Mouse (Mus musculus) C2C12 (cell line): ENCODE data around the gene Med15. TPM values are rescaled to one million over a fixed set of nuclear protein-coding genes. Genes with fewer than 3 reads are reported as not detected.

Source experiments
- H3K27me3 ChIP-seq: one replicate; pipeline ENCODE4 v1.6.1; 2011; ENCODE audit not compliant: control insufficient read depth, insufficient read depth, insufficient read length
- H3K36me3 ChIP-seq: one replicate; pipeline ENCODE4 v1.6.1; 2011; ENCODE audit not compliant: control insufficient read depth, insufficient read depth
- H3K4me3 ChIP-seq: one replicate; pipeline ENCODE4 v1.5.1; 2011; ENCODE audit warnings: mild to moderate bottlenecking, control low read depth; ENCODE audit not compliant: poor library complexity, insufficient read depth, severe bottlenecking
- H3K79me2 ChIP-seq: one replicate; pipeline ENCODE4 v1.6.1; 2011; ENCODE audit not compliant: control insufficient read depth, insufficient read depth
- H3K79me3 ChIP-seq: one replicate; pipeline ENCODE4 v1.6.1; 2011; ENCODE audit warnings: low read depth, control low read depth
- H3ac ChIP-seq: one replicate; pipeline ENCODE3; 2011; ENCODE audit warnings: low read depth; ENCODE audit not compliant: control insufficient read depth, insufficient read length
- CEBPB ChIP-seq: IDR thresholded peaks from one replicate; pipeline ENCODE4 v1.6.1; 2011; ENCODE audit warnings: low read depth, mild to moderate bottlenecking, control low read depth, moderate library complexity
- CTCF ChIP-seq: IDR thresholded peaks from one replicate; pipeline ENCODE4 v1.5.1; 2011; ENCODE audit not compliant: control insufficient read depth, insufficient read depth, insufficient read length
- FOSL1 ChIP-seq: IDR thresholded peaks from one replicate; pipeline ENCODE4 v1.8.0; 2011; ENCODE audit warnings: mild to moderate bottlenecking, low read length; ENCODE audit not compliant: poor library complexity, insufficient read depth, severe bottlenecking
- MAX ChIP-seq: IDR thresholded peaks from one replicate; pipeline ENCODE4 v1.6.1; 2011; ENCODE audit warnings: mild to moderate bottlenecking, control low read depth
- MYOD1 ChIP-seq: IDR thresholded peaks from one replicate; pipeline ENCODE4 v1.6.1; 2011; ENCODE audit warnings: low read depth; ENCODE audit not compliant: control insufficient read depth, insufficient read length
- MYOG ChIP-seq: IDR thresholded peaks from one replicate; pipeline ENCODE4 v1.6.1; 2011; ENCODE audit not compliant: control insufficient read depth, insufficient read length; ENCODE audit errors: extremely low read depth
- USF1 ChIP-seq: IDR thresholded peaks from one replicate; pipeline ENCODE4 v1.6.1; 2011; ENCODE audit warnings: low read depth, mild to moderate bottlenecking, control low read depth, moderate library complexity
- polyA plus RNA-seq: library from polyadenylated mRNA; unstranded; fragments of >200 nt; fragmentation: generic; extraction: Trizol; gene quantifications from one replicate; pipeline ENCODE4 v1.2.1, GENCODE M21; 2012; ENCODE audit warnings: missing spikeins

The Med15 gene
- polyA plus RNA-seq, 1 experiment = 45.9 TPM

DNA sequence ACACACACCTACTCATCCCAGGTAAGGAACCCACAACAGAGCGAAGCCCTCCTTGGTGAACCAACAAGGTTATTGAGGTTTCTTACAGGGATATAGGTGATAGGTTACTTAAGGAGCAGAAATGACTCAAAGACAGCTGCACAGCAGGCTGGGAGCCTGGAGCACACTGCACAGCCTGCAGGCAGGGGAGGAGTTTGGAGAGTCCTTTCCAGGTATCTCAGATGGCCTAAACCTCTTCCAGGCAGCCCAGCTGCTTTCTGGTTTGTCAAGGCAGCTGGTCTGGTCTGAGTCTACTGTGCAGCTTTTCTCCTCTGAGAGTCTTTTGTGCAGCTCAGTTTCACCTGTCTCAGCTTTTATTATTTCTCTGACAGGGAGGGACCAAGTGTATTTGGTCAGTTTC is 25.1 kb upstream of the Med15 start:
- H3K4me3 ChIP-seq = no peak overlapping the region
- H3K79me3 ChIP-seq = peaks cover 16% of the 10 kb centered on the region
- no peak overlapping the region for H3ac ChIP-seq
- H3K79me2 ChIP-seq = peaks cover 29% of the 10 kb centered on the region
- TF ChIP-seq MYOG = no peak
- no peak for TF ChIP-seq MAX
- TF ChIP-seq CEBPB = no peak
- no peak for TF ChIP-seq MYOD1
- TF ChIP-seq USF1 = no peak
- TF ChIP-seq FOSL1 = no peak
- no peak for TF ChIP-seq CTCF
- H3K36me3 ChIP-seq = no peaks in the 10 kb centered on the region
- H3K27me3 ChIP-seq = no peaks in the 10 kb centered on the region

DNA sequence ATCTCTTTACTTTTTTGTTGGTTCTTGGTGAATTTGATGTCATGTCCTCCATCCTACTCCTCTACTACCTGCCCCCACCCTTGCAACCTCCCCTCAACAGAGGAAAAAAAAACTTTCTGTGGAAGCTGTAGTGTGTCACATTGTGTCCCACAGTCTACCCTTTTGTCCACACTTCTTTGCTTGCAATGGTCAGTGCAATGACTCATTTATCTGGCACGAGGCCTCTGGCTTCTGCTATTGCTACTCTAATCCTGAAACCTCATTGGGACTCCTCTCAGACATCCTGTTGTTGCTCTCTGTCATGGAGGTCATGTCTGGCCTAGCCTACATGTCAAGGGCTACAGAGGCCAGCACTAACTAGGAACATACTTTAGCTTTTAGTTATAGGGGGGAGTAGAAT is 21.0 kb upstream of the Med15 start:
- no peaks in the 10 kb centered on the region for H3K79me3 ChIP-seq
- no peaks in the 10 kb centered on the region for H3K79me2 ChIP-seq
- no peaks in the 10 kb centered on the region for H3K27me3 ChIP-seq
- TF ChIP-seq CTCF (no peak), USF1 (no peak)
- no peaks in the 10 kb centered on the region for H3K36me3 ChIP-seq
- no peak overlapping the region for H3ac ChIP-seq
- H3K4me3 ChIP-seq = no peak overlapping the region

GRCm38 (mm10) chr16:17753001-17753400 is 20.3 kb upstream of the Med15 start:
- TF ChIP-seq MAX (no peak), MYOG (no peak), MYOD1 (no peak), CEBPB (no peak), CTCF (no peak), USF1 (no peak), FOSL1 (no peak)
- Histone ChIP-seq H3K79me3 (no peaks in the 10 kb centered on the region), H3K79me2 (no peaks in the 10 kb centered on the region), H3K36me3 (no peaks in the 10 kb centered on the region), H3ac (no peak overlapping the region), H3K27me3 (no peaks in the 10 kb centered on the region), H3K4me3 (no peak overlapping the region)

- TF ChIP-seq FOSL1 (peak; percentile 20), USF1 (no peak), CTCF (no peak), MYOD1 (peak; percentile 31), MYOG (no peak), CEBPB (no peak), MAX (peak; percentile 23)
- H3K4me3 ChIP-seq = no peak overlapping the region
- no peaks in the 10 kb centered on the region for H3K79me3 ChIP-seq
- no peaks in the 10 kb centered on the region for H3K79me2 ChIP-seq
- H3ac ChIP-seq = no peak overlapping the region
- H3K27me3 ChIP-seq = no peaks in the 10 kb centered on the region
- H3K36me3 ChIP-seq = no peaks in the 10 kb centered on the region
Measured at GRCm38 (mm10) chr16:17745067-17745466, 12.4 kb upstream of the Med15 start.

GRCm38 (mm10) chr16:17744536-17744935 is 11.8 kb upstream of the Med15 start:
- Histone ChIP-seq H3ac (no peak overlapping the region), H3K27me3 (no peaks in the 10 kb centered on the region), H3K79me3 (no peaks in the 10 kb centered on the region), H3K4me3 (no peak overlapping the region), H3K79me2 (no peaks in the 10 kb centered on the region), H3K36me3 (no peaks in the 10 kb centered on the region)
- TF ChIP-seq CEBPB (no peak), USF1 (no peak), MYOD1 (no peak), MYOG (no peak), FOSL1 (no peak), MAX (no peak), CTCF (no peak)

DNA sequence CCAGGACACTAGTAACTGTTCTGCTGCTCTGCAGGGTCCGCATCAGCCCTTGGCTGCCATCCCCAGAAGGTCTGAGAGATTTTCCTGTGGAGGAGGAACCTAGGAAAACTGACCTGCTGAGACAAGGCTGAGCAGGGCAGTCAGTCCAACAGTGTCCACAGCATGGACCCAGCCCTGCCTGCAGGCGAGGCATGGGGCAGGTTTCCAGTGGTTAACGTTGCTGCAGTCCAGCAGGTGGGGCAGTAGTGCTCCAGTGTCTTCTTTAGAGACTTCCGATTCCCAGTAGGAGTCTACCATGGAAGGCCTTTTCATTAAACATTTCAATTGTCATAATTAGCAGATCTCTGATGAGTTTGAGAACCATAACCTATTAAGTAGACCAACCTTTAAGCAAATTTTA is 10.6 kb upstream of the Med15 start:
- no peaks in the 10 kb centered on the region for H3K36me3 ChIP-seq
- no peaks in the 10 kb centered on the region for H3K27me3 ChIP-seq
- no peaks in the 10 kb centered on the region for H3K79me3 ChIP-seq
- TF ChIP-seq USF1 (no peak), FOSL1 (no peak)
- no peak overlapping the region for H3K4me3 ChIP-seq
- no peak overlapping the region for H3ac ChIP-seq
- no peaks in the 10 kb centered on the region for H3K79me2 ChIP-seq
